Mouse (Mus musculus) heart, postnatal 0 days (tissue): ENCODE data around the gene Plce1. TPM values are rescaled to one million over a fixed set of nuclear protein-coding genes. Genes with fewer than 3 reads are reported as not detected.
A peak's percentile ranks its signal among the peaks of the same experiment; 100 is the strongest.

ENCODE experiments used
- ATAC-seq: fragments of 200-750 bp; cut with Nextera tagmentation; 2 replicates; pipeline ENCODE4 v1.8.0; 2017; ENCODE audit warnings: low read depth, moderate number of reproducible peaks, moderate library complexity; ENCODE audit not compliant: insufficient read depth
- DNase-seq: peaks from one replicate; pipeline ENCODE4 v3.0.0-alpha.2; 2016; ENCODE audit warnings: low spot score
- H3K27ac ChIP-seq: fragments of 300-500 bp; sonication (generic); 2 replicates; pipeline ENCODE4 v1.5.1; 2014; ENCODE audit warnings: low read depth, mild to moderate bottlenecking
- H3K27me3 ChIP-seq: fragments of 300-500 bp; sonication (generic); 2 replicates; pipeline ENCODE4 v1.6.1; 2014; ENCODE audit warnings: low read length, mixed read lengths; ENCODE audit not compliant: control insufficient read depth, insufficient read depth
- H3K36me3 ChIP-seq: fragments of 300-500 bp; sonication (generic); replicated peaks from 2 replicates; pipeline ENCODE4 v1.6.1; 2014; ENCODE audit warnings: low read length, mixed read lengths; ENCODE audit not compliant: control insufficient read depth, insufficient read depth
- H3K4me1 ChIP-seq: fragments of 300-500 bp; sonication (generic); 2 replicates; pipeline ENCODE4 v1.6.1; 2014; ENCODE audit warnings: antibody characterized with exemption; ENCODE audit not compliant: control insufficient read depth, insufficient read depth
- H3K4me2 ChIP-seq: fragments of 300-500 bp; sonication (generic); 2 replicates; pipeline ENCODE4 v1.6.1; 2014; ENCODE audit warnings: low read depth, mild to moderate bottlenecking, low read length, moderate library complexity
- H3K4me3 ChIP-seq: fragments of 300-500 bp; sonication (generic); 2 replicates; pipeline ENCODE4 v1.5.1; 2014; ENCODE audit warnings: low read depth, low read length
- H3K9ac ChIP-seq: fragments of 300-500 bp; sonication (generic); replicated peaks from 2 replicates; pipeline ENCODE4 v1.6.1; 2014; ENCODE audit warnings: low read depth, low read length, mixed read lengths
- H3K9me3 ChIP-seq: fragments of 300-500 bp; sonication (generic); replicated peaks from 2 replicates; pipeline ENCODE4 v1.6.1; 2016; ENCODE audit warnings: low read length; ENCODE audit not compliant: control insufficient read depth
- CTCF ChIP-seq: IDR thresholded peaks from 2 replicates; pipeline ENCODE4 v1.5.1; 2016; ENCODE audit warnings: antibody characterized with exemption, control low read depth, low read depth
- EP300 ChIP-seq: IDR thresholded peaks from 2 replicates; pipeline ENCODE4 v1.6.1; 2016; ENCODE audit warnings: antibody characterized with exemption, low read depth
- WGBS: fragments of 180-500 bp; shearing (Covaris S2); extraction: QIAGEN DNeasy Blood & Tissue Kit; methylation state at CpG from one replicate; pipeline ENCODE4 v1.1.7; 2014; 5-methylcytosine and 5-hydroxymethylcytosine counted together
- polyA plus RNA-seq: library from polyadenylated mRNA; unstranded; fragments of >200 nt; fragmentation: Nextera tagmentation; extraction: Ambion mirVana; gene quantifications from 2 replicates; pipeline ENCODE4 v1.2.1, GENCODE M21; 2015
- total RNA-seq: library from RNA; depleted of rRNA; stranded (reverse); fragments of >200 nt; gene quantifications from 2 replicates; pipeline ENCODE4 v1.2.3, GENCODE M21; 2014; ENCODE audit warnings: low replicate concordance

The Plce1 gene
- total and polyA plus RNA-seq, 2 experiments from 2014 or later: 5.7 to 18.2 TPM

- peaks cover 16% of the 10 kb centered on the region for H3K4me1 ChIP-seq
- DNase-seq (no peak), ATAC-seq (no peak)
- no peaks in the 10 kb centered on the region for H3K9me3 ChIP-seq
- WGBS: 80% methylated on average over 11 of the region's 11 CpGs
- no peak overlapping the region for H3K27ac ChIP-seq
- no peak overlapping the region for H3K4me3 ChIP-seq
- H3K4me2 ChIP-seq: no peak overlapping the region
- no peak overlapping the region for H3K9ac ChIP-seq
- TF ChIP-seq EP300 (no peak), CTCF (no peak)
- H3K36me3 ChIP-seq: no peaks in the 10 kb centered on the region
- no peaks in the 10 kb centered on the region for H3K27me3 ChIP-seq
These were observed 133.3 kb downstream of the Plce1 start for GRCm38 (mm10) chr19:38614067-38614675.

GRCm38 (mm10) chr19:38615356-38615755, 134.4 kb downstream of the Plce1 start:
- Histone ChIP-seq H3K27ac (0 out of 2 replicates have a peak overlapping the region, but pooled peaks have one; percentile 9), H3K36me3 (no peaks in the 10 kb centered on the region), H3K4me2 (no peak overlapping the region), H3K9ac (no peak overlapping the region), H3K9me3 (no peaks in the 10 kb centered on the region), H3K4me3 (no peak overlapping the region), H3K27me3 (no peaks in the 10 kb centered on the region), H3K4me1 (peaks cover 18% of the 10 kb centered on the region)
- ATAC-seq: 0 out of 2 replicates have a peak, but pooled peaks have one; percentile 14
- no peak for DNase-seq
- WGBS: 43% methylated on average over 6 of the region's 6 CpGs
- TF ChIP-seq EP300 (no peak), CTCF (no peak)

- H3K4me3 ChIP-seq: no peak overlapping the region
- no peak for DNase-seq
- no peak overlapping the region for H3K9ac ChIP-seq
- no peaks in the 10 kb centered on the region for H3K36me3 ChIP-seq
- peaks cover 11% of the 10 kb centered on the region for H3K4me1 ChIP-seq
- peak overlapping the region; percentile 25; the same call in 1 of the 2 replicates for H3K27ac ChIP-seq
- H3K9me3 ChIP-seq: no peaks in the 10 kb centered on the region
- TF ChIP-seq EP300 (no peak), CTCF (no peak)
- no peak for ATAC-seq
- no peak overlapping the region for H3K4me2 ChIP-seq
- WGBS: 50% methylated on average over 4 of the region's 4 CpGs
- H3K27me3 ChIP-seq: no peaks in the 10 kb centered on the region
These were observed 139.2 kb downstream of the Plce1 start for GRCm38 (mm10) chr19:38620134-38620533.

GRCm38 (mm10) chr19:38621546-38621945, 140.6 kb downstream of the Plce1 start:
- Histone ChIP-seq H3K36me3 (no peaks in the 10 kb centered on the region), H3K4me3 (no peak overlapping the region), H3K4me1 (peaks cover 24% of the 10 kb centered on the region), H3K4me2 (no peak overlapping the region), H3K9ac (no peak overlapping the region), H3K27ac (peak overlapping the region; percentile 44), H3K27me3 (no peaks in the 10 kb centered on the region), H3K9me3 (no peaks in the 10 kb centered on the region)
- TF ChIP-seq EP300: no peak
- no peak for TF ChIP-seq CTCF
- DNase-seq: no peak
- peak; percentile 60 for ATAC-seq
- 40% methylated on average over 10 of the region's 10 CpGs for WGBS

GRCm38 (mm10) chr19:38626246-38627015, 145.5 kb downstream of the Plce1 start:
- ATAC-seq (no peak), DNase-seq (no peak)
- no peak for TF ChIP-seq EP300
- TF ChIP-seq CTCF: no peak
- Histone ChIP-seq H3K4me2 (no peak overlapping the region), H3K9me3 (no peaks in the 10 kb centered on the region), H3K36me3 (no peaks in the 10 kb centered on the region), H3K4me3 (no peak overlapping the region), H3K9ac (no peak overlapping the region), H3K27ac (0 out of 2 replicates have a peak overlapping the region, but pooled peaks have one; percentile 32), H3K27me3 (no peaks in the 10 kb centered on the region), H3K4me1 (peaks cover 24% of the 10 kb centered on the region)
- WGBS: 63% methylated on average over 9 of the region's 9 CpGs
